Mouse (Mus musculus): ENCODE measurements at regions not wholly inside any gene's neighbourhood (a gene's known extent, or its start where the extent isn't known, plus 50 kb on each side); places are given as distances from the start of the nearest gene placed in this dataset.

GRCm38 (mm10) chr2:108097026-108097425, 806.6 kb downstream of the Kcna4 start:
- TF ChIP-seq MYC (IDR thresholded peaks at IDR 0.05; ENCODE audit: low read depth, low read length) (no peak), POLR2A (IDR thresholded peaks at IDR 0.05; ENCODE audit: control insufficient read depth in 1 of 2, insufficient read depth in 1 of 2, low read depth in 1 of 2, low read length in 2 of 2, poor library complexity in 1 of 2) (no peak), CTCF (IDR thresholded peaks at IDR 0.05 in 2 of 3, conservative IDR thresholded peaks at IDR 0.05 in 1 of 3; ENCODE audit: control insufficient read depth in 1 of 3, insufficient read depth in 1 of 3, low read depth in 2 of 3, low read length in 3 of 3, poor library complexity in 1 of 3, severe bottlenecking in 1 of 3) (no peak), SIN3A (IDR thresholded peaks at IDR 0.05; ENCODE audit: low read length) (no peak), E2F4 (IDR thresholded peaks at IDR 0.05; ENCODE audit: borderline replicate concordance, low read depth, low read length) (no peak)
